Mouse (Mus musculus) CH12.LX (cell line): Measurements from ENCODE around the gene Abcb9. TPM values are rescaled to one million over a fixed set of nuclear protein-coding genes. Genes with fewer than 3 reads are reported as not detected.

ENCODE experiments used
- DNase-seq: peaks from one replicate; pipeline ENCODE4 v3.0.0-alpha.2; 2013; ENCODE audit errors: extremely low read depth
- H3K27ac ChIP-seq: 2 replicates; pipeline ENCODE4 v1.5.1; 2012; ENCODE audit warnings: low read depth, mild to moderate bottlenecking, control low read depth, moderate library complexity; ENCODE audit not compliant: insufficient read depth
- H3K27me3 ChIP-seq: replicated peaks from 2 replicates; pipeline ENCODE3; 2012; ENCODE audit warnings: inconsistent platforms
- H3K36me3 ChIP-seq, 2 experiments: replicated peaks in 1 of 2; 2 replicates each; pipeline versions ENCODE3 to v1.6.1; 2012; ENCODE audit warnings: inconsistent platforms in 1 of 2, low read length in 1 of 2, mild to moderate bottlenecking in 1 of 2, mixed read lengths in 1 of 2, moderate library complexity in 1 of 2; ENCODE audit not compliant: control insufficient read depth in 1 of 2, insufficient read depth in 1 of 2
- H3K4me1 ChIP-seq, 2 experiments: 2 replicates each; pipeline ENCODE4 v1.6.1; 2012; ENCODE audit warnings: inconsistent platforms in 1 of 2, moderate library complexity in 1 of 2; ENCODE audit not compliant: insufficient read depth in 2 of 2, control insufficient read depth in 1 of 2
- H3K4me2 ChIP-seq: 2 replicates; pipeline ENCODE4 v1.6.1; 2012; ENCODE audit warnings: low read depth, mild to moderate bottlenecking, control low read depth; ENCODE audit not compliant: poor library complexity, insufficient read depth, severe bottlenecking
- H3K4me3 ChIP-seq, 3 experiments: fragments of 150-350 bp in 1 of 3; sonication (generic) in 1 of 3; replicated peaks in 1 of 3; 2 replicates each; pipeline versions ENCODE3 to v1.5.1; 2011 to 2012; ENCODE audit warnings: low read depth in 2 of 3, low read length in 2 of 3, mild to moderate bottlenecking in 2 of 3, moderate library complexity in 2 of 3, control low read depth in 1 of 3, improper control_type of control experiment in 1 of 3, inconsistent platforms in 1 of 3, mixed read lengths in 1 of 3; ENCODE audit not compliant: poor library complexity in 1 of 3
- H3K79me2 ChIP-seq: replicated peaks from 2 replicates; pipeline ENCODE4 v1.6.1; 2012; ENCODE audit warnings: mild to moderate bottlenecking, moderate library complexity; ENCODE audit not compliant: control insufficient read depth, poor library complexity, insufficient read depth, severe bottlenecking; ENCODE audit errors: extremely low read depth
- H3K9ac ChIP-seq: 2 replicates; pipeline ENCODE4 v1.6.1; 2012; ENCODE audit warnings: low read depth, mild to moderate bottlenecking, control low read depth, moderate library complexity; ENCODE audit not compliant: insufficient read depth
- H3K9me3 ChIP-seq: replicated peaks from 2 replicates; pipeline ENCODE3; 2012; ENCODE audit warnings: low read length, inconsistent platforms, mixed read lengths
- BHLHE40 ChIP-seq: IDR thresholded peaks from 2 replicates; pipeline ENCODE4 v1.6.1; 2011; ENCODE audit warnings: mild to moderate bottlenecking, low read depth, low read length, improper control_type of control experiment
- CHD1 ChIP-seq: IDR thresholded peaks from 2 replicates; pipeline ENCODE4 v1.6.1; 2012; ENCODE audit warnings: low read depth, low read length, improper control_type of control experiment, inconsistent platforms
- CHD2 ChIP-seq: IDR thresholded peaks from 2 replicates; pipeline ENCODE4 v1.6.1; 2011; ENCODE audit warnings: low read length, improper control_type of control experiment
- CTCF ChIP-seq, 2 experiments: IDR thresholded peaks in 1 of 2; conservative IDR thresholded peaks in 1 of 2; 2 replicates each; pipeline ENCODE4 v1.5.1; 2011 to 2012; ENCODE audit warnings: low read depth in 2 of 2, low read length in 2 of 2, improper control_type of control experiment in 1 of 2, inconsistent platforms in 1 of 2, mild to moderate bottlenecking in 1 of 2, moderate library complexity in 1 of 2
- JUN ChIP-seq: IDR thresholded peaks from 2 replicates; pipeline ENCODE4 v1.6.1; 2011; ENCODE audit warnings: low read depth, mild to moderate bottlenecking, low read length, improper control_type of control experiment, moderate library complexity; ENCODE audit not compliant: insufficient read depth
- JUND ChIP-seq: conservative IDR thresholded peaks from 2 replicates; pipeline ENCODE4 v1.6.1; 2011; ENCODE audit warnings: low read depth, low read length, improper control_type of control experiment
- KAT2A ChIP-seq: IDR thresholded peaks from 2 replicates; pipeline ENCODE4 v1.6.1; 2012; ENCODE audit warnings: low read length, improper control_type of control experiment, inconsistent platforms; ENCODE audit not compliant: insufficient replicate concordance
- MEF2A ChIP-seq: IDR thresholded peaks from 2 replicates; pipeline ENCODE4 v1.6.1; 2014; ENCODE audit warnings: low read depth, mild to moderate bottlenecking, inconsistent platforms, low read length, improper control_type of control experiment, borderline replicate concordance
- MYC ChIP-seq: IDR thresholded peaks from 2 replicates; pipeline ENCODE4 v1.6.1; 2011; ENCODE audit warnings: low read depth, mild to moderate bottlenecking, improper control_type of control experiment, low read length
- NRF1 ChIP-seq: IDR thresholded peaks from 2 replicates; pipeline ENCODE4 v1.6.1; 2014; ENCODE audit warnings: low read depth, mild to moderate bottlenecking, inconsistent platforms, low read length, improper control_type of control experiment, moderate library complexity
- PAX5 ChIP-seq: IDR thresholded peaks from 2 replicates; pipeline ENCODE4 v1.6.1; 2012; ENCODE audit warnings: low read length, inconsistent platforms, mixed read lengths
- RAD21 ChIP-seq: IDR thresholded peaks from 2 replicates; pipeline ENCODE4 v1.6.1; 2011; ENCODE audit warnings: low read depth, mild to moderate bottlenecking, low read length, improper control_type of control experiment, moderate library complexity
- ZC3H11A ChIP-seq: IDR thresholded peaks from 2 replicates; pipeline ENCODE4 v1.6.1; 2012; ENCODE audit warnings: low read depth, mild to moderate bottlenecking, inconsistent platforms, low read length, improper control_type of control experiment
- ZKSCAN1 ChIP-seq: IDR thresholded peaks from 2 replicates; pipeline ENCODE4 v1.6.1; 2012; ENCODE audit warnings: low read depth, inconsistent platforms, low read length, improper control_type of control experiment, borderline replicate concordance
- ZMIZ1 ChIP-seq: IDR thresholded peaks from 2 replicates; pipeline ENCODE4 v1.6.1; 2012; ENCODE audit warnings: low read depth, mild to moderate bottlenecking, inconsistent platforms, low read length, improper control_type of control experiment
- dilution Hi-C: fragments of 300-500 bp; cut with MboI; formaldehyde crosslinking; loops from 2 replicates; pipeline ENCODE4 v1.14.3; 2020; ENCODE audit warnings: low sequenced_read_pairs; ENCODE audit not compliant: extremely low pct_unique_long_range_greater_than_20kb, extremely low pct_ligation_motif_present
- in situ Hi-C: fragments of 300-500 bp; cut with MboI; formaldehyde crosslinking; loops from 3 replicates; pipeline ENCODE4 v1.14.3; 2019; ENCODE audit warnings: low sequenced_read_pairs, low pct_ligation_motif_present, low pct_unique_long_range_greater_than_20kb, mixed read lengths
- polyA plus RNA-seq: library from polyadenylated mRNA; unstranded; fragments of >175 nt; gene quantifications from 2 replicates; pipeline ENCODE4 v1.2.1, GENCODE M21; 2012; ENCODE audit warnings: low read depth; ENCODE audit not compliant: insufficient read length
- total RNA-seq, 2 experiments: library from RNA; depleted of rRNA; stranded (reverse); fragments of 300-350 nt in 1 of 2; fragments of >200 nt in 1 of 2; gene quantifications; 2 replicates each; pipeline ENCODE4 v1.2.3; 2012 to 2014

The Abcb9 gene
- total and polyA plus RNA-seq, 3 experiments = 0.44 to 1.4 (median 0.98) TPM

- Histone ChIP-seq H3K36me3 (peaks cover 0 to 3% of the 10 kb centered on the region in 2 experiments), H3K4me3 (no peak overlapping the region), H3K79me2 (no peaks in the 10 kb centered on the region), H3K9me3 (no peaks in the 10 kb centered on the region), H3K27me3 (no peaks in the 10 kb centered on the region), H3K9ac (no peak overlapping the region), H3K4me1 (peaks cover 0 to 9% of the 10 kb centered on the region in 2 experiments; a peak in 2 of 4 replicates), H3K27ac (no peak overlapping the region), H3K4me2 (no peak overlapping the region)
- DNase-seq = no peak
- in situ Hi-C loops = no loop called here
- dilution Hi-C loops = no loop called here
- TF ChIP-seq JUN (no peak), ZKSCAN1 (no peak), RAD21 (no peak), CHD1 (no peak), CHD2 (no peak), ZMIZ1 (no peak), CTCF (conservative IDR thresholded peaks at IDR 0.05 in 1 of 2, IDR thresholded peaks at IDR 0.05 in 1 of 2; ENCODE audit: low read depth in 2 of 2, low read length in 2 of 2) (no peak), BHLHE40 (no peak), NRF1 (no peak), KAT2A (no peak), PAX5 (no peak), MEF2A (no peak)
Observed at GRCm38 (mm10) chr5:124062037-124062824, 33.4 kb downstream of the Abcb9 start.

GRCm38 (mm10) chr5:124059677-124060076 lies 35.9 kb downstream of the Abcb9 start:
- TF ChIP-seq ZC3H11A (no peak), MYC (no peak), JUND (no peak)
- Histone ChIP-seq H3K9me3 (peaks cover 4% of the 10 kb centered on the region), H3K27me3 (no peaks in the 10 kb centered on the region), H3K27ac (no peak overlapping the region), H3K9ac (no peak overlapping the region), H3K4me1 (peaks cover 0 to 16% of the 10 kb centered on the region in 2 experiments; a peak in 2 of 4 replicates), H3K79me2 (no peaks in the 10 kb centered on the region), H3K4me3 (no peak overlapping the region), H3K4me2 (no peak overlapping the region), H3K36me3 (peaks cover 0 to 3% of the 10 kb centered on the region in 2 experiments)
- in situ Hi-C loops = no loop called here
- DNase-seq = no peak
- dilution Hi-C loops = no loop called here
